Mouse (Mus musculus): ENCODE measurements around the gene Tspan18. TPM values are rescaled to one million over a fixed set of nuclear protein-coding genes. Genes with fewer than 3 reads are reported as not detected.

Tspan18 gene
- polyA plus RNA-seq, 1 experiment from 2014 or later, result 23.0 TPM

DNA sequence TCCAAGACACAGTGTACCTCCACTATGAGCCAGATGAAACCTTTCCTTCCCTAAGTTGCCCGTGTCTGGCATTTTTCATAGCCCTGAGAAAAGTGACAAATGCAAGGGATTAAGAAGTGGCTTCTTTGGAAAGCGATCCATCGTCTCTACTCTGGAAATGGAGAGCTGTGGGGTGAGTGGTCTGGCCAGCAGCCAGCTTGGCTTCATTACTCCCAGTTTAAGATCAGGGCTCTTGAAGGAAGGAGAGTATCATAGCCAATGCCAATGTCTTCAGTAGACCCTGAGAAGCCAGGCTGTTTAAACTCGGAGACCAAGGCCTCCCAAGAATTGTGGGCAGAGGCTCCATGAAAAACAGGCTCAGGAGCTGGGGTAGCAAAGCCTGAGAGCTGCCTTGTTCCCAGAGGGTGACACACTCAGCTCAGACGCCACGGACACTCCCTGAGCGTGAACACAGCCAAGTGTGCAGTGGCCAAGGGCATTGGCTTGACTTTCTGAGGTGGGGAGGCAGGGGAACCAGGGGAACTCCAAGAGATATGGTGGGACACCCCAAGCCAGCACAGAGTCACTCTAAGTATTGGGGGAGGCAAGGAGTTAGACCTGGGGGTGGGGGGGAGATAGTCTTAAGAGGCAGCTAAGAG is 115.8 kb downstream of the Tspan18 start:
- H3K9ac ChIP-seq, result no peak overlapping the region
- 67% methylated on average over 7 of the region's 7 CpGs for WGBS
- no peaks in the 10 kb centered on the region for H3K27me3 ChIP-seq (replicated peaks)
- no peak overlapping the region for H3K27ac ChIP-seq
- no peak overlapping the region for H3K4me3 ChIP-seq (replicated peaks)
- no peaks in the 10 kb centered on the region for H3K9me3 ChIP-seq
- ATAC-seq, result no peak
- no peak overlapping the region for H3K4me2 ChIP-seq (replicated peaks)
- 0 out of 2 replicates have a peak, but pooled peaks cover 2% of the 10 kb centered on the region for H3K36me3 ChIP-seq
- H3K4me1 ChIP-seq (replicated peaks), result peaks cover 23% of the 10 kb centered on the region

DNA sequence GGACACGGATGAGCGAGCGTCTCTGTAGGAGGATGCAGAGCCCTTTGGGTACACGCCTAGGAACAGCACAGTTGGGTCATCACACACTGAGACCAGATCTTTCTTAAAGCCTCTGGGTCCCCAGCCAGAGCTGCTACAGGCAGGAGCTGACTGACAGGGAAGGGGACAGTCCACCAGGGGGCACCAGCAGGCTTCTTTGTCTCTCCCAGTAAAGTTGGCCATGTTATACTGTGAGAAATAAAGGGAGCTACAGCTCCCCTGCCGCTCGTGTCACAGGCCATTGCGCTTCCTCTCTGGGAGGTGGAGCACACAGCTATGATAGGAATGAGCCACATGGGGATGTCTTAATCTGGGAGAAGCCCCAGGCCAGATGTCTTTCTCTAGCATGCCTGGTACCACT is 117.3 kb downstream of the Tspan18 start:
- 19% methylated on average over 7 of the region's 7 CpGs for WGBS
- no peak overlapping the region for H3K9ac ChIP-seq

DNA sequence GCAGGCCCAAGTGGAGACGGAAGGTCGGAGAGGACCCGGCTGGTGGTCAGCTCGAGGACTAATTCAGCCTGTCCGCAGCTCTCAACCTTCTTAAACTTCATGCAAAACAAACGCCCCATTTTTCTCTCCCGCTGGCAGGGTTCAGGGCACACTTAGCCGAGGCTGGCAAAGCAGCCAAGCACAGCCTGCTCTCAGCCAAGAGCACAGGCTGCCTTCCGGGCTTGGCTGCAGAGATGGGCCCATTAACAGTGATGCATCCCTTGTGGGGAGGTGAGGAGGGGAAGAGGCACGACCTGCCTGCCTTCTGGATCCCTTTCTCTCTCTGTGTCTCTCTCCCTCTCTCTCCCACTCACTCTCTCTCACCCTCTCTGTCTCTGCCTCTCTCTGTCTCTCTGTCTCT is 118.5 kb downstream of the Tspan18 start:
- H3K4me2 ChIP-seq (replicated peaks), result no peak overlapping the region
- H3K9ac ChIP-seq, result no peak overlapping the region
- no peak for ATAC-seq
- H3K27me3 ChIP-seq (replicated peaks), result no peaks in the 10 kb centered on the region
- WGBS, result 82% methylated on average over 10 of the region's 10 CpGs
- H3K4me3 ChIP-seq (replicated peaks), result no peak overlapping the region
- H3K36me3 ChIP-seq, result no peaks in the 10 kb centered on the region
- no peak overlapping the region for H3K27ac ChIP-seq
- peaks cover 23% of the 10 kb centered on the region for H3K4me1 ChIP-seq (replicated peaks)
- no peaks in the 10 kb centered on the region for H3K9me3 ChIP-seq

More for the DNA sequence above, 117.3 kb downstream of the Tspan18 start:
- no peaks in the 10 kb centered on the region for H3K27me3 ChIP-seq (replicated peaks)
- no peaks in the 10 kb centered on the region for H3K9me3 ChIP-seq
- peak overlapping the region; percentile 34; the same call in 1 of the 2 replicates for H3K27ac ChIP-seq
- peak; percentile 75 for ATAC-seq
- H3K4me1 ChIP-seq (replicated peaks), result peaks cover 23% of the 10 kb centered on the region
- no peak overlapping the region for H3K4me2 ChIP-seq (replicated peaks)
- no peaks in the 10 kb centered on the region for H3K36me3 ChIP-seq
- no peak overlapping the region for H3K4me3 ChIP-seq (replicated peaks)

DNA sequence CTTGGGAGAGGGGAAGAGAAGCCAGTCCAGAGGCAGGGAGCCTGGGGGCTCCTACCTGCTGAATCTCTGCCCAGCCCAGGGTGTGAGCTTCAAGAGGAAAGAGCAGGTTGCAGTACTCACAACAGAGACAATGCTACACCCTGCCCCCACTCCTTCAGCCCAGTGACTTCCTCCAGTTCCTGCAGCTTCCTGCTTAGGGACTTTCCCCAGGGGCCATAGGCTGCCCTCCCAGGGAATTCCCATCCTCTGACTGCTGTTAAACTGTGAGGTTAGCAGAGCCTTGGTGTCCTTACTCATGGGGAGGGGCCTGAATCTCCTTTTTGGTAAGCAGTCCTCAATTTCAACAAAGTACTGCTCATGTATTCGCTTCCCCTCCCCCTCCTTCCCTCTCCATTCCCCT is 120.1 kb downstream of the Tspan18 start:
- H3K4me1 ChIP-seq (replicated peaks), result peaks cover 23% of the 10 kb centered on the region
- H3K27ac ChIP-seq, result no peak overlapping the region
- WGBS, result 73% methylated on average over 1 of the region's 1 CpGs
- H3K4me3 ChIP-seq (replicated peaks), result no peak overlapping the region
- no peaks in the 10 kb centered on the region for H3K27me3 ChIP-seq (replicated peaks)
- no peak overlapping the region for H3K4me2 ChIP-seq (replicated peaks)
- H3K36me3 ChIP-seq, result no peaks in the 10 kb centered on the region
- ATAC-seq, result peak; percentile 67
- H3K9me3 ChIP-seq, result no peaks in the 10 kb centered on the region
- H3K9ac ChIP-seq, result no peak overlapping the region

DNA sequence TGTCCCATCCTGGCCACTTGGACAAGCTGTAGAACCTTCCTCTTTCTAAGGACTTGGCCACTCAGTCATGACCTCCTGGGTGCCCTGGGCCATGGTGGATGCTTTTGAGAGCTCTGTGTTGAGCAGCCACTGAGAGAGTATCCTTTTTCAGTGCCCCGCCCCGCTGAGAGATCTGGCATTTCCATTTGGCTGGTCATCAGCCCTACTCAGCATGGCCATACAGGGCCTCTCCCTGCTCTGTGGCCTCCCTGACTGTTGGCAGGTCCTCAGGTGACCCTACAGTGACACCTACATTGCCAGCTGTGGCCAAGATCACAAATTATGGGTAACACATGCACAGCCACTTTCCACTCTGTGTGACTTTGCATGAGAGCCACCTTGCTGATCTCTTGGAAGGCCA is 121.4 kb downstream of the Tspan18 start:
- no peak for ATAC-seq
- Histone ChIP-seq H3K9me3 (no peaks in the 10 kb centered on the region), H3K4me3 (replicated peaks) (no peak overlapping the region), H3K4me2 (replicated peaks) (no peak overlapping the region), H3K27ac (no peak overlapping the region), H3K27me3 (replicated peaks) (no peaks in the 10 kb centered on the region), H3K9ac (no peak overlapping the region), H3K4me1 (replicated peaks) (peaks cover 19% of the 10 kb centered on the region), H3K36me3 (no peaks in the 10 kb centered on the region)
- 94% methylated on average over 2 of the region's 2 CpGs for WGBS

DNA sequence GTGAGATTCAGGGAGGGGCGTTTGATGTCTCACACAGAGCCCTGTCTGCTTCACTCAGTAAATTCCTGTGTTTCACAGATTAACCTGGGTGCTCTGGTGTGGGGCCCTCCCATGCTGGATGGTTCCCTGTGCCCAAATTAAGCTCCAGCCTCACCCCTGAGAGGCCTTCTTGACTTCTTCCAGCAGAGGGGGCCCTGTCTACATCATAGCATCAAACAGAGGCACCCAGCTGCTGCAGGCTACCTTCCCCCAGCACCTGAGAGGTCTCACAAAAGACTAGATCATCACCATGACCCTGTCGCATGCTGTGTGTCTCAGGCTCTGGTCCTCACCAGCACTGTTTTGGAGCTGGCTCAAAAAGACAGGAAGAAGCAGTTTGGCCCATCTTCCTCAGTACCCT is 121.9 kb downstream of the Tspan18 start:
- Histone ChIP-seq H3K27ac (no peak overlapping the region), H3K27me3 (replicated peaks) (no peaks in the 10 kb centered on the region), H3K4me2 (replicated peaks) (no peak overlapping the region), H3K4me1 (replicated peaks) (peaks cover 15% of the 10 kb centered on the region), H3K36me3 (no peaks in the 10 kb centered on the region), H3K9ac (no peak overlapping the region), H3K4me3 (replicated peaks) (no peak overlapping the region), H3K9me3 (no peaks in the 10 kb centered on the region)
- WGBS, result 76% methylated on average over 2 of the region's 2 CpGs
- no peak for ATAC-seq

DNA sequence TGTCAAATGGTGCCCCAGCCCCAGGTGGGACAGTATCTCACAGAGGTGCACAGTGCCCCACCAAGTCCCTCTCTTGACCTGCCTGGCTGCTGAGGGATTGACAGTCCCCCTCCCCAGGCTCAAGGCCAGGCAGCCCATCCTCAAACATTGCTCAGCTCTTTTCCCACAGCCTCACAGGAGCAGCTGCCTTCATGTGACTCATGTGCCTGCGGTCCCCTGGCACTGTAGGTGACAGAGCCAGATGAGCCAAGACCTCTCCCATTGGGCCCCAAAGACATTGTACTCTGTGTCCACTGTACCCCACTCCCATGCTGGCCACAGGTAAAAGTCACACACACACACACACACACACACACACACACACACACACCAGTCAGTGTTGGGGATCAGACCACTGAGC is 128.2 kb downstream of the Tspan18 start:
- no peak overlapping the region for H3K27ac ChIP-seq
- no peaks in the 10 kb centered on the region for H3K4me1 ChIP-seq (replicated peaks)
- 90% methylated on average over 1 of the region's 1 CpGs for WGBS
- no peak overlapping the region for H3K9ac ChIP-seq
- no peak overlapping the region for H3K4me3 ChIP-seq (replicated peaks)
- no peaks in the 10 kb centered on the region for H3K9me3 ChIP-seq
- no peaks in the 10 kb centered on the region for H3K27me3 ChIP-seq (replicated peaks)
- no peak overlapping the region for H3K4me2 ChIP-seq (replicated peaks)
- H3K36me3 ChIP-seq, result no peaks in the 10 kb centered on the region
- no peak for ATAC-seq

DNA sequence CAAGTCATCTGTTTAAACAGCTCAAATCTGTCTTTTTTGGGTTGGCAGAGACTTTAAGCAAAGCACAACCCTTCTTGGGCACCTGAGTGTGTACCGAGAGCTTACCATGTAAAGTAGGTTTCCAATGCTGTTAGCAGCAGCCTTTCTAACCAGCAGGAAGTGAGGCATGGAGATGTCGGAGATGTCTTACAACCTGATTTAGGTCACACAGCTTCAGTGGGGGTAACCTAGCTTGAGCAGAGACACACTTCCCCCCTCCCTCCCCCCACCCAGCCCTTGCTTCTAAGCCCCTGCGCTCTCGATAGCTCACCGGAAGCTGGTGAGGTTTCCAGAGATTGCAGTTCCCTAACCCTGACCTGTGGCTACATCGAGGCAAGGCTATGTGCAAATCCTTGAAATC is 129.7 kb downstream of the Tspan18 start:
- Histone ChIP-seq H3K9me3 (no peaks in the 10 kb centered on the region), H3K27ac (no peak overlapping the region), H3K4me3 (replicated peaks) (no peak overlapping the region), H3K4me1 (replicated peaks) (peaks cover 11% of the 10 kb centered on the region), H3K27me3 (replicated peaks) (no peaks in the 10 kb centered on the region), H3K36me3 (no peaks in the 10 kb centered on the region), H3K9ac (no peak overlapping the region), H3K4me2 (replicated peaks) (no peak overlapping the region)
- 78% methylated on average over 6 of the region's 6 CpGs for WGBS
- ATAC-seq, result no peak

DNA sequence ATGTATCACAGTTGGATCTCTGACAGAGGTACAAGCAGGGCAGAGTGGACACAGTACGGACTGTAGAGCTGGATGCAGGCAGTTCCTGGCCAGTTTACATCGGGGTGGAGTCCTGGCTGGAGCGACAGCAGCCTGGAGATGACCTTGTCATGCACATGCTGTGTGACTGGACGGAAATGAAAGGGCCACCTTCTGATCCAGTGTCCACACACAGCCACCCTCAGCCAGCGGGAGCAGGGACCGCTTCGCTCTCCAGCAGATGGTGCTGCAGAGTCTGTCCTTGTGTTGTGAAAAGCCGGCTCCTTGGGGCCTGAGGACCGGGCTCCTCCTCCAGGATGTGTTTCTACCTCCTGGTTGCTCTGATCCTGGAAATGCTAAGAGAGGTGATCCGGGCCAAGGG is 130.6 kb downstream of the Tspan18 start:
- WGBS, result 18% methylated on average over 10 of the region's 10 CpGs
- no peak overlapping the region for H3K9ac ChIP-seq
- no peaks in the 10 kb centered on the region for H3K36me3 ChIP-seq
- no peak overlapping the region for H3K4me3 ChIP-seq (replicated peaks)
- peaks cover 18% of the 10 kb centered on the region for H3K4me1 ChIP-seq (replicated peaks)
- no peak overlapping the region for H3K4me2 ChIP-seq (replicated peaks)
- ATAC-seq, result peak; percentile 28
- H3K9me3 ChIP-seq, result no peaks in the 10 kb centered on the region
- no peak overlapping the region for H3K27ac ChIP-seq
- H3K27me3 ChIP-seq (replicated peaks), result no peaks in the 10 kb centered on the region

DNA sequence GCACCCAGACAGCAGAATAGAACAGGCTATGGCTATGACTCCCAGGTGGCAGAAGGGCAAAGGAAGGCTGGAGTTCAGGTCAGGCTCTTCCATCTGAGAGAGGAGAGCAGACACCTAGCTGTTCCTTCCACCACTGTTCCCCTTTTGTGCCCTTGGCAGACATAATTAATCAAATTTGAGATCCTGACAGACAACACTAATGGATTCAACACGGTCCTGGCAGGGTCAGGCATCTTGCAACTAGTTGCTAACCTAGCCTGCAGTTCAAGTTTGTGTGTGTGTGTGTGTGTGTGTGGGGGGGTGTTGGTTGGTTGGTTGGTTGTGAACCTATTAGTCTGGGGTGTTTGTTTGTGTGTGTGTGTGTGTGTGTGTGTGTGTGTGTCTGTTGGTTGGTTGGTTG is 131.5 kb downstream of the Tspan18 start:
- Histone ChIP-seq H3K36me3 (no peaks in the 10 kb centered on the region), H3K9ac (no peak overlapping the region), H3K4me1 (replicated peaks) (peaks cover 18% of the 10 kb centered on the region), H3K4me3 (replicated peaks) (no peak overlapping the region), H3K27me3 (replicated peaks) (no peaks in the 10 kb centered on the region), H3K4me2 (replicated peaks) (no peak overlapping the region), H3K27ac (no peak overlapping the region), H3K9me3 (no peaks in the 10 kb centered on the region)
- WGBS, result 31% methylated on average over 1 of the region's 1 CpGs
- no peak for ATAC-seq

DNA sequence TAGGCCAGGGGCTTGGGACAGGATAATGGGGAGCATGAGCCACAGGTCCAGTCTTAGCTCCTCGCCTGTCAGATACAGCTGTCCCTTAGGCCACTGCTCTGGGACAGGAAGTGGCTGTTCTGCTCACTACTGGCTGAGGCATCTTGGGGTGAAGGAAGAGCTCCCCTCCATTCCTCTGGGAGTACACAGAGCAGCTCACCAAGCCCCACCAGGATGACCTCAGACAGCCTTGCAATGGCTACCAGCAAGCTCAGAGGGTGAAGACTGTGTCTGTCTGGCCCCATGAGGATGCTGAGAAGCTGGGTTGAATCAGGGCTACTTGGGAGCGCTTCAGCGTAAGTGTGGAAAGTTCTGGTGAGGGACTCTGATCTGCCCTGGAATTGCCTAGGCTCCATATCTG is 132.3 kb downstream of the Tspan18 start:
- H3K27ac ChIP-seq, result no peak overlapping the region
- H3K9me3 ChIP-seq, result no peaks in the 10 kb centered on the region
- H3K4me1 ChIP-seq (replicated peaks), result peaks cover 18% of the 10 kb centered on the region
- ATAC-seq, result no peak
- no peak overlapping the region for H3K4me2 ChIP-seq (replicated peaks)
- WGBS, result 93% methylated on average over 3 of the region's 3 CpGs
- no peak overlapping the region for H3K9ac ChIP-seq
- H3K36me3 ChIP-seq, result no peaks in the 10 kb centered on the region
- no peak overlapping the region for H3K4me3 ChIP-seq (replicated peaks)
- H3K27me3 ChIP-seq (replicated peaks), result no peaks in the 10 kb centered on the region

DNA sequence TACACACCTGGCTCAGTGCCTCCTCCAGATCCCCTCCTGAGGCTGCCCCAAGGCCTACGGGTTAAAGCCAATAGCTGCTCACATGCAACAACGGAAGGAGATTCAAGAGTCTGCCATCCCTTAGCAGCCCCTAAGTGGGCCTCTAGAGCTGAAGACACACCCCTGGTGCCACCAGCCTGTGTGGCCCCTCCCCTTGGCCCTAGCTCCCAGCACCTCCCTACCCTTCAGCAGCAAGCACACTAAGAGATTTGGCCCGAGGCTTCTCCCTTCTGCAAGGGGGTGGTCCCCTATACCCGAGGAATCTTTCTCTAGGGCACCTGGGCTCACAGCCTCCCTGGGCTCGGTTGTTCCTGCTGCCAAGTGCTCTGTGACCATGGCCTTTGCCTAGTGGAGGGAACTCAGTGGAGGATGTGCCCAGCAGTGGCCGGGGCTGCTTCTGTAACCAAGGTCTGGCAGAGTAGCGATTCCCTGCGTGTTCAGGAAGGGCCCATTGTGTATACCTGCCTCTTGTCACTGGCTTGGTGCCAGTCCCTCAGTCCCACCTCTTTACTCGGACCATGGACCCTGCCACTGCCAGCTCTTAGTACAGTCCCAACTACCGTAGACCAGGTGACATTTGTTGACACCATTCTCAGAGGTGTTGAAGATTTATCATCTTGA is 133.5 kb downstream of the Tspan18 start:
- no peaks in the 10 kb centered on the region for H3K27me3 ChIP-seq (replicated peaks)
- 60% methylated on average over 10 of the region's 10 CpGs for WGBS
- no peaks in the 10 kb centered on the region for H3K36me3 ChIP-seq
- no peak overlapping the region for H3K27ac ChIP-seq
- no peak overlapping the region for H3K4me3 ChIP-seq (replicated peaks)
- no peak overlapping the region for H3K4me2 ChIP-seq (replicated peaks)
- peak; percentile 50 for ATAC-seq
- H3K9me3 ChIP-seq, result no peaks in the 10 kb centered on the region
- H3K9ac ChIP-seq, result no peak overlapping the region; the same call in 1 of the 2 replicates
- peaks cover 18% of the 10 kb centered on the region for H3K4me1 ChIP-seq (replicated peaks)

DNA sequence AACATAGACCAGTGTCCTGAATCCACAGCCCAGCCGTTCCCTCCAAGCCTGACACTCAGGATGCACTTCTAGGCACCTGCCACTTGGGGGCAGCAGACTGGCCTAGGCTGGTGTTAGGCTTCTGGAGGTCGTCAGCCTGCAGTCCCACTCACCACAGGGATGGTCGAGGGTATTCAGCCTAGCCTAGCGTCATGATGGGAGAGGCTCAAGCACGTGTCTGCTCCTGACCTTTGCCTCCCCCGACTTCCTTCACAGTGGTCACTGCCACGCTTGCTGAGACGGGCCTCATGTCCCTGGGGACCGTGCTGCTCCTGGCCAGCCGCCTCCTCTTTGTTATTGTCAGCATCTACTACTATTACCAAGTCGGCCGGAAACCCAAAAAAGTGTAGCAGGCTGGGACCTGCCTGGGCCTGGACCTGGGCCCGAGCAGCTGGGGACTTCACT is 134.8 kb downstream of the Tspan18 start:
- no peaks in the 10 kb centered on the region for H3K36me3 ChIP-seq
- H3K4me1 ChIP-seq (replicated peaks), result peaks cover 21% of the 10 kb centered on the region
- H3K27ac ChIP-seq, result no peak overlapping the region
- H3K9ac ChIP-seq, result no peak overlapping the region
- no peaks in the 10 kb centered on the region for H3K27me3 ChIP-seq (replicated peaks)
- H3K9me3 ChIP-seq, result no peaks in the 10 kb centered on the region
- H3K4me2 ChIP-seq (replicated peaks), result no peak overlapping the region
- no peak overlapping the region for H3K4me3 ChIP-seq (replicated peaks)
- peak; percentile 7 for ATAC-seq
- WGBS, result 46% methylated on average over 13 of the region's 13 CpGs
